Mouse (Mus musculus) bone marrow, adult 2 months (tissue): ENCODE results near the gene Fam83d.
"Not testable (repeated sequence)": the region's sequence is repeated elsewhere in the genome, so short reads cannot be mapped to it uniquely, and the experiment has no call there.

Experiments used
- CTCF ChIP-seq: fragments of 200-500 bp; IDR thresholded peaks from 2 replicates; pipeline ENCODE4 v1.5.1; 2011; ENCODE audit warnings: low read length, control low read depth; ENCODE audit not compliant: control insufficient read depth, insufficient read depth
- POLR2A ChIP-seq: fragments of 200-500 bp; IDR thresholded peaks from 2 replicates; pipeline ENCODE4 v1.6.1; 2011; ENCODE audit warnings: low read depth, mild to moderate bottlenecking, control low read depth, low read length, borderline replicate concordance; ENCODE audit not compliant: control insufficient read depth

- TF ChIP-seq CTCF, POLR2A: not testable (repeated sequence)
Observed at GRCm38 (mm10) chr2:158736247-158736646, 31.6 kb upstream of the Fam83d start.
